ENCODE assay signal across 15 mouse cellular contexts in the genomic region with DNA sequence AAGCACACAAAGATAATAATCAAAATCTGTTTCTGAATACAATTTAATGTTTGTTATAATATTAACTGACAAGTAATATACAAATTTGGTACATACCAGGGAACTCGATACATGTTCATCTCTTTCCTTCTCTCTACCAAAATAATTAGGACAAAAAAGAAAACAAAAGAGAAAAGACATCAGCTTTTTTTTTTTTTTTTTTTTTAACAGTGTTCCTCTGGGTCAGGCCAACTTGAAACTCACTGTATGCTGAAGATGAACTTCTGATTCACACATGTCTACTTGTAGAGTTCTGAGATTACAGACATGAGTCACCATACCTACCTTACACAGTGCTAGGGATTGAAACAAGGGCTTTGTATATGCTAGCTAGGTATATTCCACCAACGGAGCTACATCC. TPM values are rescaled to one million over a fixed set of nuclear protein-coding genes. Genes with fewer than 3 reads are reported as not detected.
DNase-seq lines count a peak whose midpoint lies in the region; TF ChIP-seq lines count a peak whose summit lies in the region.
"Had no signal": no experiment of that assay in that cellular context is flagged by ENCODE, and none has a peak within 500 bp of the region (broad histone marks: within the 10 kb centered on the region; RNA-seq: fewer than 3 reads in every experiment).

No protein-coding gene starts in this region.

- peak; percentile 46; the same call in 1 of the 2 replicates for TF ChIP-seq EP300 in CH12.LX (IDR thresholded peaks at IDR 0.05; ENCODE audit: low read length)

- no peak for DNase-seq in CH12.LX (ENCODE audit: extremely low read depth)
- DNase-seq in left cerebral cortex, postnatal 10 days (ENCODE audit: extremely low spot score in 1 of 2, low spot score in 2 of 2), result no peak
- DNase-seq: adrenal gland, adult 2 months; adrenal gland, adult 8-10 months; adrenal gland, postnatal 10 days; adrenal gland, postnatal 14 days; adrenal gland, postnatal 25 days; adrenal gland, postnatal 36 days; B cell, adult 2 months; cerebellum, adult 11 months; cerebellum, adult 11-12 months; cerebellum, adult 18-20 months; cerebellum, adult 2 months; cerebellum, adult 8-10 months had no signal

- dilution Hi-C loops in CH12.LX (cut with MboI; ENCODE audit: extremely low pct_ligation_motif_present, extremely low pct_unique_long_range_greater_than_20kb, low sequenced_read_pairs), result no loop called here

- no peak for TF ChIP-seq POLR2A in CH12.LX (IDR thresholded peaks at IDR 0.05; ENCODE audit: low read depth, low read length)

- no peaks in the 10 kb centered on the region for H3K79me2 ChIP-seq in CH12.LX (replicated peaks; ENCODE audit: control insufficient read depth, extremely low read depth, insufficient read depth, poor library complexity, severe bottlenecking)

- in situ Hi-C loops in CH12.LX (cut with MboI; ENCODE audit: low pct_ligation_motif_present, low pct_unique_long_range_greater_than_20kb, low sequenced_read_pairs), result no loop called here

- intact Hi-C loops in left cerebral cortex, postnatal 10 days (cut with DNase I), result no loop called here

- no peaks in the 10 kb centered on the region for H3K9me3 ChIP-seq in CH12.LX (replicated peaks; ENCODE audit: low read length)
- H3K9me3 ChIP-seq: G1E had no signal

- TF ChIP-seq CTCF in CH12.LX (conservative IDR thresholded peaks at IDR 0.05 in 1 of 2, IDR thresholded peaks at IDR 0.05 in 1 of 2; ENCODE audit: low read depth in 2 of 2, low read length in 2 of 2), result no peak

- H3K4me1 ChIP-seq in CH12.LX (ENCODE audit: control insufficient read depth in 1 of 2, insufficient read depth in 2 of 2), result peaks cover 9 to 33% of the 10 kb centered on the region in 2 experiments

- H3K27me3 ChIP-seq in CH12.LX (replicated peaks), result no peaks in the 10 kb centered on the region

- H3K27ac ChIP-seq in CH12.LX (ENCODE audit: insufficient read depth, low read depth), result no peak overlapping the region

- no peaks in the 10 kb centered on the region for H3K36me3 ChIP-seq in CH12.LX (replicated peaks in 1 of 2; ENCODE audit: control insufficient read depth in 1 of 2, insufficient read depth in 1 of 2, low read length in 1 of 2)
- H3K36me3 ChIP-seq: G1E had no signal

- H3K4me2 ChIP-seq in CH12.LX (ENCODE audit: insufficient read depth, low read depth, poor library complexity, severe bottlenecking), result no peak overlapping the region

- H3K4me3 ChIP-seq in CH12.LX (replicated peaks in 1 of 3; ENCODE audit: low read depth in 2 of 3, low read length in 2 of 3, poor library complexity in 1 of 3), result no peak overlapping the region

- no peak overlapping the region for H3K9ac ChIP-seq in CH12.LX (ENCODE audit: insufficient read depth, low read depth)

- TF ChIP-seq RAD21 in CH12.LX (IDR thresholded peaks at IDR 0.05; ENCODE audit: low read depth, low read length), result no peak

TF ChIP-seq in CH12.LX, 34 proteins besides CTCF, POLR2A, EP300 and RAD21:
- peak; percentile 92 for TF ChIP-seq ZNF384 (IDR thresholded peaks at IDR 0.05; ENCODE audit: low read depth, low read length)
- TF ChIP-seq POLR2AphosphoS2 (IDR thresholded peaks at IDR 0.05; ENCODE audit: low read depth, low read length), result no peak
- TF ChIP-seq JUND (conservative IDR thresholded peaks at IDR 0.05; ENCODE audit: low read depth, low read length), result 0 out of 2 replicates have a peak, but pooled peaks have one; percentile 41
- TF ChIP-seq BHLHE40 (IDR thresholded peaks at IDR 0.05; ENCODE audit: low read depth, low read length), result no peak
- TF ChIP-seq IRF4 (IDR thresholded peaks at IDR 0.05; ENCODE audit: low read depth, low read length), result 0 out of 2 replicates have a peak, but pooled peaks have one; percentile 21

RNA-seq across cellular contexts. Expression of gene Dgkh, which starts 28.5 kb away (rescaled TPM):
- total RNA-seq in CH12.LX (2012; rRNA removed), result 2.4 and 2.7 TPM in 2 replicates
- 0.83 and 1.1 TPM in 2 replicates for total RNA-seq in CH12.LX (2014; rRNA removed)
- 2.9 and 3.3 TPM in 2 replicates for polyA plus RNA-seq in CH12.LX (2012; ENCODE audit: insufficient read length, low read depth)
- total RNA-seq in left cerebral cortex, postnatal 10 days (2021), result 10 to 100 TPM; 80.8 to 89.3 TPM
- polyA plus RNA-seq: G1E had no signal

Comparison
In these comparisons a context has a peak if more than half of its experiments do, and no peak if none do; other contexts are left out.
1. RNA of gene Dgkh, which starts 28.5 kb away (total RNA-seq): 80.8 to 89.3 TPM in left cerebral cortex, postnatal 10 days; 0.83 to 2.7 TPM in CH12.LX; every median in the first group is over 10 times any median in the second.